Mouse (Mus musculus): ENCODE results near the gene Naglu.
"Not testable (repeated sequence)": the region's sequence is repeated elsewhere in the genome, so short reads cannot be mapped to it uniquely, and the experiment has no call there.

Gene Naglu

DNA sequence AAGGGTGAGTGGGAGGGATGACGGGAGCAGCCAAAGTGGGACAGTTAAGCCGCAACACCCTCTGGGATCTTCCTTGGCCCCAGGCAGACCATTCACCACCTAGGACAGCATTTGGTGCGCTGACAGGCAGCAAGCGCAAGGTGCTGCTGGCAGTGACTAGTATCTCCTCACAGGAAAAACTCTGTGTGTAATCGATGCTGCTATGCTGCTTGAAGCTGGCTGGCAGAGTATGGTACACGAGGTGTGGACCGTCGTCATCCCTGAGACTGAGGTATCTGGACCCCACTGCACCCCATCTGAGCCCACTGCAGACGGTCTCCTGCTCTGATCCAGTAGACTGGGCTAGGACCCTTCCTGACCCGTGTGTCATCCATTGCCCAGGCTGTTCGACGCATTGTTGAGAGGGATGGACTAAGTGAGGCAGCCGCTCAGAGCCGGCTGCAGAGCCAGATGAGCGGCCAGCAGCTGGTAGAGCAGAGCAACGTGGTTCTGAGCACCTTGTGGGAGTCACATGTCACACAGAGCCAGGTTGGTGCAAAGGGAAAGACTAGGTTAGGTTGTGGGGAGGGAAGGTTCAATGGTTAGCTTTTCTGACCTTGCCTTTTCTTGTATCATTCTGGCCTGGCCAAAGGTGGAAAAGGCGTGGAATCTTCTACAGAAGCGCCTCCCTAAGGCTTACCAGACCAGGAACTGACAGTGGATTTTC is 16.0 kb downstream of the Naglu start:
- peak; percentile 48 for DNase-seq

DNA sequence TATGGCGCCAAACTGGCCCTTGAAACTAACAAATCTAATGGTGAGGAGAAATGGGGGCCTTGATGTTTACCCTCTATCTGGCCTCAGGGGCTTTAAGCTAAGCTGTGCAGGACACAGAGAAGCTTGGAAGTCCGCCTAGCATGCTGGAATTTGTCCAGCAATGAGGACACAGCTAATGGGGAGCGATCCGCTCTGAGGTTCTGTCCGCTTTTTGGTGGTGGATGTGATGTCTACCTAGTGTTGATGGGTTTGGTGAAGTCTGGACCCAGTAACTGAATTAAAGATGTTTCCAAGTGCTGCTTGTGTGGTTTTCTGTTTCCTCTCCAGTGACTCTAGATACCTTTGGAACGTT is 16.5 kb downstream of the Naglu start:
- DNase-seq = peak; percentile 63

GRCm38 (mm10) chr11:101086756-101087681 is 17.2 kb downstream of the Naglu start, which contains the start of gene Mlx:
Mlx (plus strand) TSS chr11:101087277.
- DNase-seq = peak; percentile 92

DNA sequence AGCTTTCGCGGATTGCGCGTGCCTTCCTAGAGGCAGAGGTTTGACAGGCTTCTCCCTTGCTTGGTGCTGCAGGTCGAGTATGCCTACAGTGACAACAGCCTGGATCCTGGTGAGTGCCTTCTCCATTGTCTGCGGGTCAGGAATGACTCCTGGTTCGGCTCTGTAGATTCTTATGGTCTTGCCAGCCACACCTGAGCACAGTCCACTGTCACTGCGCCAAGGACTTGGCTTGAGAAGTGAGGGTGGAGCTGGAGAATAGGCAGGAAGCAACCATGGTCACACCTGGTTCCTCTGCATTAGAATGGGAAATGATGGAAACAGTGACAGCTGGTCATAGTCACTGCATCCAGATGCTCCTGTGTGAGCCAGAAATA is 17.9 kb downstream of the Naglu start:
- peak; percentile 67 for DNase-seq

- DNase-seq = no peak
Measured at GRCm38 (mm10) chr11:101089931-101090330, 20.1 kb downstream of the Naglu start.

DNA sequence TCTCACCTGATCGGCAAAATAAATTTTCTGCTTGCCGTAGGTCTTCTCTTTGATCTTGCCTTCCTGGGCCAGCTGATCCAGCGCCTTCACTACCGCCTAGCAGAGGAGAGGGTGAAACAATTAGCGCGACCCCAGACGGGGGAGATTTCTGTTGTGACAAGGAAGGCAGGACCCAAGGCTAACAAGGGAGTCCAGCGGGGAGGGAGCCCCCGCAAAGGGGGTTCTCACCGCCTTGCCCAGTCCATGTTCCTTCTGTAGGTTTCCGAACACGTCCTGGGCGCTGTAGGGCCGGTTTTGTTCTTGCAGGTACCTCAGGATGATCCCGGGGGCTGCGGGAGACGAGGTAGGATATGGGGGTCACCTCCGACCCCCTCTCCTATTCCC is 25.1 kb downstream of the Naglu start:
- DNase-seq = no peak

DNA sequence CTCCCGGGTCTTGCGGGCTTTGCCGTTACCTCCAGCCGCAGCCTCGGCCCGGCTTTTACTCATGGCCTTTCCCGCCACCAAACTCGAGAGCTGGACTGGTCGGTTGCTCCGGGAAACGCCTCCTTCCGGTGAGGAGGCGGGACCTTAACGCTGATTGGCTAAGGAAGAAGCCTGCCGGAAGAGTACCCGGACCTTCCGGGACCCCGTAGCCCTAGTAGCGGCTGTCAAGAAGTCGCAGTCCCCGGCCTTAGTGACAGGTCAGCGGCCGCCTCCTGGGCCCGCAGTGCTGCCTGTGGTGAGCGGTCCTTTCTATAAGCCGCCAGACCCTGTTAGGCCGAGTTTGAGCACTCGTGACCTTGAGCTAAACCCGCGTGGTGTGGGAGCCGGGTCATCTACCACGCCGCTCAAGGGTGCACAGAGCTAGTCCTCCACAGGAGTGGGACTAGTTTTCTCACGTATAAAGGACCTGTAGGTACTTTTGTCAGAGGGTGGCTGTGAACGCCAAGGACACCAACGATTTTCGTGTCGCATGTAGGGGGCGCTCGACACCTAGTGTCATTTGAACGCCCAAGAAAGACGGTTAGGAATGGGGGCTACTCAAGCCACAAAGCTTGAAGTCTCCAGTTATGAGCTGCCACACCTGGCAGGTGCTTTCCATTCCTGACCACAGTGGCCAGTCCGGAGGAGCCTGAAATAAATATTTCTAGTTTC is 25.7 kb downstream of the Naglu start, which contains the start of gene Psmc3ip:
Gene Psmc3ip (minus strand): TSS at position 123 of the 711 bp plus-strand sequence.
- DNase-seq = peak; percentile 96

DNA sequence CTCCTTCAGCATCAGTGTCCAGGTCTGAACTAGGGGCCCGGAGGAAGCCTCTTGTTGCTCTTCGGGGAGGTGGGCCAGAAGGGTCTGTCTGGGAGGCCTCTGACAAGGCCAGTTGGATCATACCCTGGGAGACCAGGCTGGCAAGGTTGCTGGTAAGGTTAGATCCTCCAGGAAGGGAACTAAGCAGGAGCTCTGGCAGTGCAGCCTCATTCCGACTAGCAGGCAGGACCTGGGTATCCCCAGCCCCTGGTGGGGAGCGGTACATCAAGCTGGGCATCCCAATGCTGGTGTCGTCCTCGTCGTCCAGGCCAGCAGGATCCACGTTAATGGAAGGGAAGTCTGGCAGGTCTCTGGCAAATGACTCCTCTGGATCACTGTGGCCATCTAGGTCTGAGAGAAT is 28.4 kb downstream of the Naglu start:
- no peak for DNase-seq

- DNase-seq = no peak
Measured at GRCm38 (mm10) chr11:101103011-101103410, 33.2 kb downstream of the Naglu start.

DNA sequence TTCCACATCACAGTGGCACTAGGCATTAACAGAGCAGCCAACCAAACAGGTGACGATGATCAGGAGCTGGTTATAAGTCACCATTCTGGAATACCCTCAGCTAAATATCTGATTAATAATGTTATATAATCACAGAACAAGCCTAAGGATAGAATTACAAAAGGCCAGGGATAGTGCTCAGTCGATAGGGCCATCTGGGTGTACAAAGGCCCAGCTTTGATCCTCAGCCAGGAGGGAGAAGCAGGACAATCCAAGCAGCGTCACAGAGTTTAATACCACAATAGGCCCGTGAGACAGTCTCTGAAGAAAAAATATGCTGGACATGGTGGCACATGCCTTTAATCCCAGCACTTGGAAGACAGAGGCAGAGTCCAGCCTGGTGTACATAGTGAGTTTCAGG is 39.5 kb downstream of the Naglu start:
- DNase-seq = no peak

DNA sequence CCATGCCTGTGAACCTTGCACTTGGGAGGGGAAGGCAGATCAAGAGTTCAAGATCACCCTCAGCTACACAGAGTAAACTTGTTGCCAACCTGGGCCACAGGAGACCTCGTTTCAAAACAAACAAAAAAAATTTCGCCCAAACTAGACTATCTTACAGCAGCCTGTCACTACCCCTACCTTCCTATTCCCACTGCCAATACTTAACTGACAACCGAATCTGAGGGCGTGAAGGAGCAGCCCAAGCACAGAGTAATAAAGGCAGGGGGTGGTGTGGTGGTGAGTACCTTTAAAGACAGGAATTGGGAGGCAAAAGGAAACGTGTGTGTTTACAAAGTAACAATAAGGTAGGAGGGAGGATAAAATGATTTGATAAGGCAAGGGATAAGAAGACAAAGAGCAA is 40.9 kb downstream of the Naglu start:
- no peak for DNase-seq

- DNase-seq = no peak
Measured at GRCm38 (mm10) chr11:101111178-101111577, 41.4 kb downstream of the Naglu start.

DNA sequence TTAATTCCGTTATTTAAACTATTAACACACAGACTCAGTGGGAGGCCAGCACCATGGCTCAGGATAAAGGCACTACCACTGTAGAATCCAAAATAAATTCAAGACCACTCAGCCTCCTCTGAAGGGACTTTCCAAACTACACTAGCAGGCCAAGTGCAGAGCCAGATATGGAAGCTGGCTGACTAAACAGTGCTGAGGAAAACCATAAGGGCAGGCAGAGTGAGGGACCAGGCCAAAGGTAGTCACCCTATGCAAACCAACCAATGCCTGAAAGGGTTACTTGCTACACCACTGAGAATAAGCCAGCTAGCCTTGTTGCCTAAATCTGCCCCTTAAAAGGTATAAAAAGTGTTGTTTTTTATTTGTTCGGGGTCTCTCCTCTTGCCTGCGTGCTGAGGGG is 42.4 kb downstream of the Naglu start:
- no peak for DNase-seq

GRCm38 (mm10) chr11:101115564-101115963 is 45.8 kb downstream of the Naglu start:
- DNase-seq = no peak

DNA sequence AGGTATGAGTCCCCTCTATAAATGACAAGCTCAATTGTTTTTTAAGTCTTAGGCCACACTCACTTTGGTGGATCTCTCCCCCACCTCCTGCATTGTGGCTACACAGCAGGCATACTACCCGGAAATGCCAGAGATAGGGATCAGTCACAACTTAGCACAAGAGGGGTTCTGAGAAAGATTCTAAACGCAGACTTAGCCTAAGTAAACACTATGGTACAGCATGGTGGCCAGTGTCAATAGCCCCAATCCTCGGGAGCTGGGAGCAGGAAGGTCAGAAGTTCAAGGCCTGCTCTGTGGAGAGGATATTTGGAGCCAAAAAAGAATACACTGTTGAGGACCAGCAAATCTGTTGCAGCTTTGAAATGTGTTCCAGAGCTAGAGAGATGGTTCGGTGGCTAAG is 48.3 kb downstream of the Naglu start:
- no peak for DNase-seq

DNA sequence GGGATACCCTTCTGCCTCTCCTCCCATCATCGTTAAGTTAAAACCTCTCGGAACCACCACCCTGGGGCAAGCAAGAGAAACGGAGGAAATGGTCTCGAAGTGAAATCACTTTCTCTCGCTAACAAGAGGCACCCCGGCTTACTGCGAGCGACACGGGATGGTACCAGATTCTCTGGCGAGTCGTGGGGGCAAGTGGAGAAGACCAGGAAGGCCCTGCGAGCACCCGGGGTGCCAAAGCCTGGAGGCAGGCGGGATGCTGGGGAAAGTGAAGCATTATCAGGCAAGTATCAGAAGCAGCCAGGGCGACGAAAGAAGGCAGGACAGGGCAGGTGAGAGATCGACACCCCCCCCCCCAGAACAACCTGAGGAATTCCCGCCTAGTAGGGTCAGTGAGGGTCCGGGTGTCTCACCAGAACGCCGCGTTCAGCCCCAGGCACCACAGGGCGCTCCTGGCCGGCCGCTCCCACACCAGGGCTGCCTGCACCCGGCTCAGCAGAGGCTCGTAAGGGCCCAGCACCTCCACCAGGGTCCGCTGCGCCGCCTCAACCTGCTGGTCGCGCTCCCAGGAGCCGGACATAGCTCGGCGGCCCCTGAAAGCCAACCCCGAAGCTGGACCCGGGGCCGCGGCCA is 49.4 kb downstream of the Naglu start:
- no peak for DNase-seq

DNA sequence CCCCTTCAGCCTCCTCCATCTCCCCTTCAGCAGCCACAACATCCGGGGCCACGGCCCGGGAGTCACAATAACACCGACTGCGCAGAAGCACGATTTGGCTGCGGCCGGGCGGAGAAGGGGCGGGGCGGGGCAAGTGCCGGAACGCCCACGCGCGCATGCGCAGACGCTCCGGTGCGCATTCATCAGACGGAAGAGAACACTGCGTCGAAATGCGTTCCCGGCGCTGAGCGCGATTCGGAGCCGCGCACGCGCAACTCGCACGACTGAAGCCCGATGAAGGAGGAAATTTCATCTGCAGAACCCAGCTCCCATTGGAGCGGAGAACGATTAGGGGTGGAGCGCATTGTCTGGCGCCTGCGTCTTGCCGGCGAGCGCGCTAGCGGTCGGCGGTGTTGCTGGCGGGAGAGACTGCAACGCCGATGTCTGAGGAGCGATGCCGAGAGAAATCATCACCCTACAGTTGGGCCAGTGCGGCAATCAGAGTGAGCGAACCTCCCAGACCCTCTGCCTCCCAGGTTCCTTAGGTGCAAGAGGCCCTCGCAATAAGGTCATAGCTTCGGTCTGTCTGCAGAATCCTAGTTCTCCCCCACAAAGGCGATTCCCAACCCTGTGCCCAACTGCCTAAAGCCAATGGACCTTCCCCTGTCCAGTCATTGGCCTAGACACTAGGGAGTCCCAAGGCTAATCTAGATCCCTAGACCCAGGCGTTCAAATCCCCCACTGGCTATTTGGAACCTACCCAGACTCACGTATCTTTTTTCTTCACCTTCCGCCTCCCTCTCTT is 50.1 kb downstream of the Naglu start, which contains the start of the genes Retreg3 and Tubg1:
Gene Retreg3 (minus strand): TSS at position 133 of the 784 bp plus-strand sequence.
Gene Tubg1 (plus strand): TSS at position 178 of the 784 bp plus-strand sequence.
- DNase-seq = peak; percentile 99

- DNase-seq = peak; percentile 56
Measured at GRCm38 (mm10) chr11:101120545-101121188, 50.9 kb downstream of the Naglu start.

DNA sequence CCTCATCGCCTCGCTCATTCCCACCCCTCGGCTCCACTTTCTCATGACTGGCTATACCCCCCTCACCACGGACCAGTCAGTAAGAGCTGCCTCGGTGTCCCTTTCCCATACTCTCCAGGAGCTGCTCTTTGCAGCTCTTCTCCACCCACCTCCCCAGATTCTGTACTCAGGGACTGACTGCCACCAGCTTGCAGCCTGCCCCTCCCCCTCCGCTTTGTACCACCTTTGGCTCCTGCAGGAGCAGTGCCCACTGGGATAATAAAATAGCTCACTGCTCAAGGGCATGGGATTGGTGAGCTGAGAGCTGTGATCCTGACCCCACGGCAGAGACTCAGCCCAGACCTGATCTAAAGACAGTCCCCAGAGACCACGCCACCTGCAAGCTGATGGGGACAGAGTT is 54.7 kb downstream of the Naglu start:
- not testable (repeated sequence) for DNase-seq

DNA sequence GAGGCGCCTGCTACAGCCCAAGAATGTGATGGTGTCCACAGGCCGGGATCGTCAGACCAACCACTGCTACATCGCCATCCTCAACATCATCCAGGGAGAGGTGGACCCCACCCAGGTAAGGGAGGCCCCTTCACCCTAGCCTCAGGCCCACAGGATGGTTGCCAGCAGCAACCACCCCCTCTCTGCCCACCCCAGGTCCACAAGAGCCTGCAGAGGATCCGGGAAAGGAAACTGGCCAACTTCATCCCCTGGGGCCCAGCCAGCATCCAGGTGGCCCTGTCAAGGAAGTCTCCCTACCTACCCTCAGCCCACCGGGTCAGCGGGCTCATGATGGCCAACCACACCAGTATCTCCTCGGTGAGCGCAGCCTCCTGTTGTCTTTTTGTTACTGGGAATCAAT is 55.2 kb downstream of the Naglu start:
- DNase-seq = peak; percentile 58

DNA sequence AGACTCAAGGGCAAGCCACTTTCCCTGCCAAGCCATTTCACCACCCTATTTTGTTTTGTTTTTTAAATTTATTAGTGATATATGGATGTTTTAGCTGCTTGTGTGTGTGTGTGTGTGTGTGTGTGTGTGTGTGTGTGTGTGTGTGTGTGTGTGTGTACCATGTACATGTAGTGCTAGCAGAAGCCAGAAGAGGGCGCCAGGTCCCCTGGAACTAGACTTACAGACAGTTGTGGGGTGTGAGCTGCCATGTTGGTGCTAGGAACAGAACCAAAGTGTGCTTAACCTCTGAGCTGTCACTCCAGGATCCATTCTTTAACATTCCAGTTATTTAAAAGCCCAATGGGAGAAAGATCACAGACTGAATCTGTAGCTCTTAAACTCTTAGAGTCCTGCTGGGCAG is 57.3 kb downstream of the Naglu start:
- no peak for DNase-seq
